Mouse (Mus musculus) left cerebral cortex, adult 8-10 months (tissue): Measurements from ENCODE around the gene Cttnbp2nl. TPM values are rescaled to one million over a fixed set of nuclear protein-coding genes. Genes with fewer than 3 reads are reported as not detected.

Experiments used
- DNase-seq, 2 experiments: peaks; one replicate each; pipeline ENCODE4 v3.0.0; 2022; ENCODE audit warnings: low spot score in 2 of 2
- total RNA-seq, 4 experiments: library from RNA; stranded (reverse); gene quantifications; 2 replicates each; pipeline ENCODE4 v1.2.4; 2022

The Cttnbp2nl gene
- 10 to 100 TPM; 25.6 to 34.7 (median 29.9) TPM for total RNA-seq

DNA sequence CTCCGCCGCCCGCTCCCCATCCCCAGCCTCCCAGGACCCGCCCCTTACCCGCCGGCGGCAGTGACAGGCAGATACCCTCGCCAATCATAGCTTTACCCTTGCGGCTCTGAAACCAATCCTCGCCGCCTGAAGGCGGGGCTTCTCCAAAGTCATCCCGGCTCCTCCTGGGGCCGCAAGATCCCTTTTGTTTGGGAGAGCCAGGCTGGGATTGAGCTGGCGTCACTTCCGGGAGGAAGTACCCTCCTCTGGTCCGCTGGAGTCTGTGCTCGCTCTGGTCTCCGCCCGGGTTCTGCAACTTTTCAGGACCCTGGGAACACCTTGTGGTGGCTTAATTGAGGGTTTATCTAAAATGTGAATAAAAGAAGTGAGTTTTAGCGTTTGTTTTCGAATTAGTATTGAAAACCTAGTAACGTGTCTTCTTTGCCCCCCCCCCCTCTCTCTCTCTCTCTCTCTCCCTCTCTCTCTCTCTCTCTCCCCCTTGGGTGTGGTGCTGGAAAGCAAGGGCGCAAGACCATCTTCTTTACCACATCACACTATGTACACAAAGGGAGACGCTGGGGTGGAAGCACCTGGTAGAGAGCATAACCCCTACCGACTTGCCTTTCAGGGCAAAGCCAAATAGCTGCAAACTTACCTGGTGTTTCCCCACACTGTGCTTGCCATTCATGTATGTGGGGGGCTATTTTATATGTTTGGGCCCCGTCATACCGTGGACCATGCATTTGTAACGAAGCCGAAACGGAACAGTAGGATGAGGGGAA is at the start of gene Cttnbp2nl:
TSS of gene Cttnbp2nl (minus strand) at position 210 of the 761 bp plus-strand sequence.
- DNase-seq, result peak; percentile 98

GRCm38 (mm10) chr3:105100270-105100589 is 47.3 kb upstream of the Cttnbp2nl start:
- no peak for DNase-seq

- no peak for DNase-seq
These were observed 46.8 kb upstream of the Cttnbp2nl start for GRCm38 (mm10) chr3:105099526-105100269.

GRCm38 (mm10) chr3:105097581-105097980 is 44.6 kb upstream of the Cttnbp2nl start:
- no peak for DNase-seq

GRCm38 (mm10) chr3:105095026-105095425 is 42.1 kb upstream of the Cttnbp2nl start:
- no peak for DNase-seq

DNA sequence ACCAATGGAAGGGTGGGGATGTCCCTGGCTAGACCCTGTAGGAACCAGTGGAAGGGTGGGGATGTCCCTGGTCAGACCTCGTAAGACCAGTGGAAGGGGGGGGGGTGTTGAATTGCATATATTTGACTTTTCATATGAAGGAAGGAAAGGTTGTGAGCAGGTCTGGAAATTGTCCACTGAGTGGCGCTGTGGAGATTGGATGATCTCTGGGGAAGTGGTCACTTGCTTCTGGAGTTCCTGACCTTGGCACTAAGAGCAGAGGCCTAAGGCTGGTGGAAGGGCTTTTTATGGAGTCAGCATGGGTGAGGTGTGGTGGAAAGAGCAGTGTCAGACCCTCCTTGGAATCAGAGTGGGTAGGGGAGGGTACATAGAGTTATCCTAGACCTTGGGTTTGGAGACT is 41.5 kb upstream of the Cttnbp2nl start:
- no peak for DNase-seq

GRCm38 (mm10) chr3:105092721-105093505 is 40.0 kb upstream of the Cttnbp2nl start:
- DNase-seq, result no peak

DNA sequence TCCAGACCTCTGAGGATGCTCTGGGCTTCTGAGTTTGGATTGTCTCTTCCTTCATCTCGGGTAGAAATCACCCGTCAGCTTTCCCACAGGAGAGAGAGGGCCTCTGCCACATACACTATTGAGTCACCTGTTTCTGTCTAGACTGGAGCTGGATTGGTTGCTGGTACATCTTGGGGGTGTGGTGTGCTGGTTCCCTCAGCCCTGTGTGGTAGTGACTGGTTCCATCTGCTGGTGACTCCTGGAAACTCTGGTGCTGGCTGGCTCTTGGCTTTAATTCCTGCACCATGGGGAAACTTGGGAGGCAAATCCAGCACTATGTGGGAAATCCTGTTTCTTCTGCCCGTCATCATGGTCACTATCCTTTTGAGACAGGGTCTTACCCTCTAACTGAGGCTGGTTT is 38.0 kb upstream of the Cttnbp2nl start:
- peak in 1 of 2 experiments; percentile 49 for DNase-seq

- no peak for DNase-seq
These were observed 37.2 kb upstream of the Cttnbp2nl start for GRCm38 (mm10) chr3:105090147-105090546.

DNA sequence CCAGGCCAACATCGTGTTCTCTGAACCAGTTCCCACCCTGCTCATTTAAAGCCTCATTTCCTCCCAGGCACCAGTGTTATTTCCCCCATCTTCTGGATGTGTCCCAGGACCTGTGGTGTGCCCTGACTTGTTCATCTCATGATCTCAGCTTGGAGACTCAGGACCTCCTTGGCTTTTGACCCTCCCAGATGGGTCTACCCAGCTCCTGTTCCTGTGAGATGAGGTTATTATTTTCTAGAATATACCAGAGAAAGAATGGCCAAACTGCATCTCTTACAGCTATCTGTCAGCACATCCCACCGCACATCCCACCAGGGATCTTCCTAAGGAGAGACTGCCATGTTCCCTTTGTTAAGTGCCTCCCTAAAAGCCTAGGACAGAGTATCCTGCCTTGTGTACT is 35.7 kb upstream of the Cttnbp2nl start:
- DNase-seq, result no peak

DNA sequence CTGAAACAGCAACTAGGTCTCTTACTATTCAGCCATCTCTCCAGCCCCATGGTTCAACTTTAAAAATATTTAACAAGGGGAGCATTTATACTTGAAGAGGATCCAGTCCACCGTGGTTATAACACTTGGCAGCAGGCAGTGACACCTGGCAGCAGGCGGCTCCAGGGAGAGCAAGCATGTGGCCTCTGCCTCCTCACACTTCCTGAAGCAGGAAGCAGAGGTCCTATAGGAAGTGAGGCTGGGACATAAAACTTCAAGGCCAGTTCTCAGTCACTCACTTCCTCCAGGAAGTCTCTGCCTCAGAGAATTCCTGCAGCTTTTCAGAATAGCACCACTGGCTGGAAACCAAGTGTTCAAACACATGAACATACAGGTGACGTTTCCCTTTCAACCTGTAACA is 34.4 kb upstream of the Cttnbp2nl start:
- no peak for DNase-seq

DNA sequence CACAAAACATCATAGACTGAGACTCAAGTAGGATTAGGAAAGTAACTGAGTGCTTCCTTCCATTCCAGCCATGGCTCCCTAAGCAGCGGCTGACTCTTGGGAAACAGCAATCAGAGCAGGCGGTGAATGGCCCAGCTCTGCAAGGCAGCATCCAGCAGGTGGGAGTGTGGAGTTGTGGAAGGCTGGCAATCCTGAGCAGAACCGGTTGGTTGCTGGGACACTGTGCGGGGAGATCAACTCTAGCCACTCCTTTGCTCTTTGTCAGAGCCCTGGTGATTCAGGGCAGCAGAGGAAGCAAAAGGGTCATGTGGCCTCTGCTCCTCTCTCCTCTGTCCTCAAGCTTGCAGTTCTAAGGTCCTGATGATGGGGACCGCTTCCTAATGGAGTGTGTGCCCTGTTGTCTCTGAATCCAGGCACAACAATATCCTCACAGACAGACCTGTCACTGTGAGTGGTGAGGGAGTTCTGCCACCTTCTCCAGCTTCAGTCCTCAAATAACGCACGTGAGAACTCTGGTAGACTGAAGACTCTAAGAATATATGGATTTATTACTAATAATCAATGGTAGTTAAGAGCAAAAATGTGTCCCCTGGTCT is 25.4 kb upstream of the Cttnbp2nl start:
- peak; percentile 39 to 54 for DNase-seq

DNA sequence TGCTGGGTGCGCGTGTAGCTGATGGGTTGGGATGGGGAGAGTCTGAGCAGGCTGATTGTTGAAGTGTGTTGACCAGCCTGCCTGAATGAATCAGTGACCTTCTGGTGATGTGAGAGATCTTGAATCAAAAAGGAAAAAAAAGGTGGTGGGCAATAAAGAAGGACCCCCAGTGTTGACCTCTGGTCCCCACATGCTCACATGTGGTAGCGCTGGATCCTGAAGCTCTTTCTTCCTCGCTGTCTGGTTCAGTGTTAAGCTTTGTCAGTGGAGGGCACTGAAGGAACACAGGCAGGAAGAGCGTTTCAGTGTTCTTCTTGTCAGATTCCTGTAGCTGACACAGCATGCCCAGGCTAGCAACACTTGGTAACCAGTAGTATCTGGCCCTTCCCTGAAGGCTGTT is 22.9 kb upstream of the Cttnbp2nl start:
- DNase-seq, result no peak

DNA sequence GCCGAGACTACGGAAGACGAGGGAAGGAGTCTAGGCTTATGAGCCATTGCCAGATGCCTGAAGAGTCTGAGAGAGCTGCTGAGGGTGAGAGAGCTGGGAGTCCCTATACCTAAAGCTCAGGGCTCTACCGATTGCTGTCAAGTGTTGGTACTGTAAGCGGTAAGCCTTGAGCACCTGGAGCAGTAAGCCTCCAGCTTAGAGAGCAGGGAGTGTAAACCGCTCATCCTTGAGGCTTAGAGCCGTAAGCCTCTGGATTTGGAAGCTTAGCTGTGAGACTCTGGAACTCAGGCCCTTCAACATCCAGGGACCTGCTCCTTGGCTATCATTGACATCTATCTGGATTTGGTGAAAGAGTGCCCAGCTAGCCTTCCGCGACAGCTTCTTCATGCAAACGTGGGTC is 19.6 kb upstream of the Cttnbp2nl start:
- no peak for DNase-seq

GRCm38 (mm10) chr3:105071251-105071650 is 18.3 kb upstream of the Cttnbp2nl start:
- no peak for DNase-seq

DNA sequence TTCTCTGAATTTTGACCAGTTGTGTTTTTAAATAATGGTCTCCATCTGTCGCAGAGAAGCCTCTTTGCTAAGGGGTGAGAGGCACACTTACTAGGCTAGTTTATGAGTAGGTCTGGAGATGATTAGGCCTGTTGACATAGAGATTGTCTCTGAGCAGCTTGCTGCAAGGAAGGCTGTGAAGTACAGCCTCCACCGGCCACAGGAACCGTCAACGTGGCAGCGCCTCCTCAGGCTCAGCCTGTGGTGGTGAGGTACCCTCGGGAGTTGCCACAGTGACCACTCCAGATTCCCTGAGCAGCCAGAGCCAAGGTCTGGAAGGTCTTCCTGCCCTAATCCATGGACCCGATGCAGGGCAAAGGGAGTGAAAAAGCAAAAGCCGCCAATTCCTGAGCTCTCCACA is 17.6 kb upstream of the Cttnbp2nl start:
- DNase-seq, result no peak

DNA sequence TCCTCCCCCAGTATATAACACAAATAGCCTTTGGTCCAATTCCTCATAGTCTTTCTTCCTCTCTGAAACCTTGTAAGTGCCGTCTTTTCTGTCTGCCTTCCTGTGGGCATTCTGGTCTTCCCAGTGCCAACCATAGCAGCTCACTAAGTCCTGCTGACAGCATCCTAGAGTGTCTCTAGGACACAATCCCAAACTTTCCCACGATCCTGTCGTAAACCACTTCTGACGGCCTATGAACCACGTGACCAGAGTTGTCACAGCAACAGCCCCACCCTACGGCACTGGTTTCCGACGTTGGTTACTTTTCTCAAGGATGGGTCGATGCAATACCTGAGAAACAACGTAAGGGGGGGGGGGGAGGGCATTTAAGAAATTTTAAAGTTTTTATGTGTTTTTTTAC is 13.6 kb upstream of the Cttnbp2nl start, which contains the start of gene 4930564D02Rik:
TSS of gene 4930564D02Rik (plus strand) at position 301 of the 400 bp plus-strand sequence.
- DNase-seq, result no peak

- DNase-seq, result no peak
These were observed 9.7 kb upstream of the Cttnbp2nl start for GRCm38 (mm10) chr3:105062676-105063075.

DNA sequence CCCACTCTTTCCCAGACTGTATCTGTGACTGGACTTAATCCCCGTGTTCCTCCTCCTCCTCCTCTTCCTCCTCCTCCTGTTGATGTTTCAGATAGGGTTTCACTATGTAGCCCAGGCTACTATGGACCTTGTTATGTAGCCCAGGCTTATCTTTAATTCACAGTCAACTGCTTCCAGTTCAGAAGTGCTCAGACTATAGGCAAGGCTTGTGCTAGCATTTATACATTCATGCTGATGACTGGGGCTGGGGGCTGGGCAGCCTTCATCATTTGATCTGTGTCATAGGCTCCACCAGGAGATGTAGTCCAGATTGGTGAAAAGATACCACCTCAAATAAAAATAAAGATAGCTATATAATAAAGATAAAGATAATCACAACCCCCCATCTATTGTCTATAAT is 9.0 kb upstream of the Cttnbp2nl start:
- no peak for DNase-seq

- DNase-seq, result no peak
These were observed 8.6 kb upstream of the Cttnbp2nl start for GRCm38 (mm10) chr3:105061496-105061895.

- DNase-seq, result no peak
These were observed 8.0 kb upstream of the Cttnbp2nl start for GRCm38 (mm10) chr3:105060992-105061391.

DNA sequence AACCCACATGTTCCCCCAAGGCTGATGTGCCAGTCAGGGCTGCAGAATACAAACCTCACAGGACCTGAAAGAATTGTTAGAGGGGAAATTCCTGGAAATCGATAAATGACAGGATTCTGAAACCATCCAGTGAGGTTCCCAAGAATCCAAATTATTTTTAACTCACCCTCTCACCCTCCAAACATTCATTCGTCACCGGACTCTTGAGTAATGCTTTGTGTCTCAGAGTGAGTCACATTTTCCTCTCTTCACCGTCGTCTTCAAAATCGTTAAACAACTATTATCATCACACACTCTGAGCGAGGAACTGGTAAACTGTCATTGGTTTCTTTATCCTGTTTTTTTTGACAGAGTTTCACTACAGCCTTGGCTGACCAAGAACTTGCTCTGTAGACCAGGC is 7.0 kb upstream of the Cttnbp2nl start:
- DNase-seq, result no peak
